Mouse (Mus musculus) cerebral cortex, adult 2 months (tissue): ENCODE data around the gene Serpina5.

Experiments
- WGBS: fragments of 180-500 bp; shearing (Covaris S2); methylation state at CpG from one replicate; pipeline ENCODE4 v1.1.7; 2018; 5-methylcytosine and 5-hydroxymethylcytosine counted together

Gene Serpina5

DNA sequence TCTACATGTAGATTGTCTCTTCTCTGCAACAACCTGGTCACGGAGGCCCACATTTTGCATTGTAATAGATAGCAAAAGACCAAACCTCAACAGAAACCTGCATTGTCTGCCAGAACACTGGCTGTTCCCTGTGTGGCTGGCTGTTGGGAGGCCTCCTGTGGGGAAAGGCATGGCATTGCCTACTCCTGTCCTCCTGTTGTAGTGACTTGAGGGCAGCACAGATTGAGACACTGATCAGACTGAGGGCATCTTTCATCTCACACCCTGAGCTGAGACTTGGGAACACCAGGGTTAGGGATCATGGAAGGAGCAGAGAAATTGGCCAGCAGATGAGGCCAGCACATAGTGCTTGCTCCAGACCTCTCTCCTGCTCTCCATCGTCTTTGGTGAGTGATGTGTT, 37.3 kb downstream of the Serpina5 start:
- 81% methylated on average over 2 of the region's 2 CpGs for whole genome bisulfite sequencing

DNA sequence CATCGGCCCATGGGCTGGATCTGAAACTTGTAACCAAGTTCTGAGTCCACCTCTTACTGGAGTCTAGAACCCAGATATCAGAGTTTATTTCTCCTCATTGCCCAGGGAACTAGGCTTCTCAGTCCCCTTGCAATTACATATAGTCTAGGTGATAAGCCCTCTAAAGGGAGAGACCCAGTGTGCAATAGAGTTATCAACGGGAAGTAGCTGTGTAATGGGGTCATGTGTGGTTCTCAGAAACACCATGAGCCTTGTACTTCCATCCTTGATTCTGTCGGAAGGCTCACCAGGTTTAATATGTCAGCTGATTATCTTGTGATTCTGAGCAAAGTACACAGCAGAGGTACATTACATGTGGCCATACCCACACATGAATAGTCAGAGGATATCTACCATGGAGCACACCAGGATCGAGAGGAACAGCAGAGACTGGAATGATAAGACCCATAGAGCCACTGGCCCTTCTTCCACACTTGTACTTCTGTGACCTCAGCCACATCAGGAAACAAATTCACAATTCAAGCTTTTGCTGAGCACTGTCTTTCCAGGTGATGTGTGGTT, 39.7 kb downstream of the Serpina5 start:
- WGBS, result 93% methylated on average over 4 of the region's 4 CpGs

DNA sequence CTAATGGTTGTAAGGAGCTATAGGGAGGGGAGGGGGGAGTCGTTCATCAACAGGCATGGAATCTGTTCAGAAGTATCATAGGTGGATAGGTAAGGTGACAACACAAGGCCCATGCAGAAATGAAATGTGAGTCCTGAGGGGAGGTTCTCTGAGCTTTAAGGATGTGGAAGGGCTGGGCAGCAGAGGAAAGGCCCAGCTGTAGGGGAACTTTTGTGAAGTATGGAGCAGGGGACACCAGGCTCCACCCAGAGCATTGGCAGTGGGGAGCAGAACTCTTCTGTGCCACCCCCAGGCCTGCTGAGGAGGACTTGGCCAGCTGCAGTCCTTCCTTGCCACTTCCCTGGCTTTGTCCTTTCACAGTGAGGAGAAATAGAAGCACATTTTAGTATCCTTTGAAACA, 40.6 kb downstream of the Serpina5 start:
- WGBS, result 83% methylated on average over 1 of the region's 1 CpGs

DNA sequence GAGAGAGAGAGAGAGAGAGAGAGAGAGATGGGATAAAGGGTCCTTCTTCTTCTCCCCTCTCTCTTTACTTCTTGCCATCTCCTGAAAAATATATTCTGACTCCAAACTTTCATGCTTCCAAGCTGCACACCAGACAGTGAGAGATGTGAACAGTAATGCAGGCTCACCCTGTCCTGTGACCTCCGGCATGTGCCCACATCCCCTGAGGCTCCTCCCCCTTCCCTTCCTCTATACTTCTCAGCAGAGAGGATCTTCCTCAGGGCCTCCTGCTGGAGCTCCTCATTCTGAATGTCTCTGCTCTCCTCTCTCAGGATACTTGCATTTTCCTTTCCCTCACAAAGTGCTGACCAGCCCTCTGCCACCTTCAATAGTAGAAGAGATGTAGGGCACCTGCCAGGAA, 41.5 kb downstream of the Serpina5 start:
- WGBS, result 80% methylated on average over 1 of the region's 1 CpGs

DNA sequence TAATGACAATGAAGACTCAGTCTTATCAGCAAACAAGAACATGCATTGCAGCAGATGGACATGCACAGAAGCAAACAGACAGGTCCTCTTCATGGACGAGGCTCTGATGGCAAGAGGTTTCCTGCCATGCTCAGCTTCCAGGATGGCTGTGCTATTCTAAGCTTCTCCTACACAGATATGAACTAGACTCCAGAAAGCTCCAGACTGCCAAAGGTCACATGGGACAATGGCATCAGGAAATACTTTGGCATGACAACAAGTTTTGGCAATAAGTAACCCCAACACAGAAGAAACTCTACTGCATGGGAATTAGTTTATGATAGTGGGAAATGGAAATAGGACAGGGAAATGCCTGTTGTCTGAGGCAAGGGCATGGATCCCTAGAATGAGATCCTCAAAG, 42.4 kb downstream of the Serpina5 start:
- WGBS, result 65% methylated on average over 1 of the region's 1 CpGs

DNA sequence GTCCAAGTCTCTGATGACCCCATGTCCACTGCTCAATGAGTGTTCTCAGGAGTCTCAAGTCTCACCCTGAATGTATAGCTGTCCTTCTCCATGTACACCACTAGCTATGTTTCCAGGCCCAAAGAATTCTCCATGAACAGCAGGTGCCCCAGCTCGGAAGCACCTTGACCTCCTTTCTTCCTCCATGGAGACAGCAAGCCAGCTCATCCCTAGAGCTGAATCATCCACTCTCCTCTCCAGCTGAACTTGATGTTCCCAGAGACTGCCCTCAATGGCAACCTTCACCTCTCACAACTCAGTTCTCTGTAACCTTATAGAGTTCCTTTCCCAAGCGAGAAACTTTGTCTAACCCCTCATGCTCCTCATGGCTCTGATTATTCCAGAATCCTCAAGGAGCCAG, 44.7 kb downstream of the Serpina5 start:
- WGBS, result 85% methylated on average over 2 of the region's 2 CpGs

DNA sequence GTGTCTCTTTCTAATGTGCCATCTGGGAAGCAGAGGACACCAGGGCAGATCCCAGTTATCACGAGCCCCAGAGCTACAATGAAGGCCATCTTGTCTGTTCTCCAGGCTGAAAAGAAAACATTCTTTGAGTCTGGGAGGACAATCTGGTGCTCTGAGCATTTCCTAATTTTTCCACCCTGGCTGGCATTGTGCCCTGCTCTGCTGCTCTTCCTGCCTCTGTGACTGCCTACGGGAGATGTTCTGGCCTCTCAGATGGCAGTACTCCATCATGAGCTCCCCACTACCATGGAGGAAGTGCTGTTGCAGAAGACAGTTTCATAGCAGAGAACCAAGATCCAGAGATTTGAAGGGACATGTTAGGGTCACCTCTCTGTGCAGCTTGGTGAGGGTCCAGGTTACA, 51.1 kb downstream of the Serpina5 start:
- WGBS, result 49% methylated on average over 2 of the region's 2 CpGs

DNA sequence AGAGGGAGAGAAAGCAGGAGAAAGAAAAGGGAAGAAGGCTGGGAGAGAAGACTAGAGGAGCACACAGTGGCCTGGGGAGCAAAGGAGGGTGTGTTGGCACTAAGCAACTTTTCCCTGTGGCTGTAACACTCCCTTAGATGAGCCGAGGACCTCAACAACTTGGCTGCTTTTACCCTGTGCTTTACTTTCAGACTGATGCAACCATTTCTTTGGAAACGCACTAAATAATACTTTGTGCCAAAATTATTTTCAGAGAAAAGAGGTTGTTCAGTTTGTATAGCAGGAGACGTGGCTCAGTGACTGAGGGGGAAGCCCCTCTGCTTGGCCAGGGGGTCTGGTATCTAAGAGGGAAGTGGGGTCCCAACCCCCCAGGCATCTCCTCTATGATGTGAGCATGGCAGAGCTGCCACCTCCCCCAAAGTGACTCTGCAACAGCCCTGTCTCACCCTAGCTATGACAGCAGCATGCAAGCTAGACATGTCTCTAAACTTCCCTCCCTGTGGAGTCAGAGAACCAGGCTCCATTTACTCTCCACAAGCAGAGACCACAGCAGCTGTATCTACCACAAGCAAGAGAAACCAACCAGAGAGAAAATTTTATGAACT, 52.2 kb downstream of the Serpina5 start:
- 44% methylated on average over 3 of the region's 3 CpGs for WGBS

DNA sequence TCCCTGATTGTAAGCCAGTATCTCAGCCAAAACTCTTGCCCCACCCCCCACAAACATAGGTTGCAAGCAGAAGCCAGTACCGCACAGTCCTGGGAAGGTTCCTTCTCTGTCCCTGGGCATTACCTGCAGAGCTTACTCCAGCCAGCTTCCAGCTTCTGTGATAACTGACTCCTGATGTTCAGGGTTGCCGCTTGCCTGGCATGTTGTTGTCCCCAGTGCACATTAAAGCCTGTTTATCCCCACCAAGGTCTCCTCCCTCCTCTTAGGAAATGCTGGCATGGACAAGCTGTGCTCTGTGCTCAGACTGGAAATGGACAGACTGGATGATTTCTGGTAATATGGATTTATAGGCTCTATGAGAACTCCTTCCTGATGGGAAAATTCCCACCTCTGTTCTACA, 52.7 kb downstream of the Serpina5 start, which contains the start of gene Serpina3c:
Gene Serpina3c (minus strand): TSS at position 215 of the 400 bp plus-strand sequence.
- 95% methylated on average over 2 of the region's 2 CpGs for WGBS
